Mouse (Mus musculus): ENCODE results near the gene Slc35f4.
"Not testable (repeated sequence)": the region's sequence is repeated elsewhere in the genome, so short reads cannot be mapped to it uniquely, and the experiment has no call there.

The Slc35f4 gene

GRCm38 (mm10) chr14:49278880-49279279, 247.0 kb downstream of the Slc35f4 start:
- no peak for DNase-seq (ENCODE audit: low read depth, low spot score)

GRCm38 (mm10) chr14:49278479-49278878, 247.4 kb downstream of the Slc35f4 start:
- not testable (repeated sequence) for DNase-seq (ENCODE audit: low read depth, low spot score)

- peak; percentile 30 for DNase-seq (ENCODE audit: low read depth, low spot score)
These were observed 248.2 kb downstream of the Slc35f4 start for GRCm38 (mm10) chr14:49277642-49278041.

- no peak for DNase-seq (ENCODE audit: low read depth, low spot score)
These were observed 250.5 kb downstream of the Slc35f4 start for GRCm38 (mm10) chr14:49275376-49275775.

- DNase-seq (ENCODE audit: low read depth, low spot score) = no peak
These were observed 260.4 kb downstream of the Slc35f4 start for GRCm38 (mm10) chr14:49265286-49266002.

All from mesoderm, embryonic 11.5 days (tissue).